In genomic region chr17:26239551-26239950, GRCm38 (mm10) we compare ENCODE assay signal across 1 mouse cellular context.
TF ChIP-seq lines count a peak whose summit lies in the region.

No protein-coding gene starts in this region.

TF ChIP-seq in MEL, 35 proteins besides CTCF, POLR2A, EP300 and RAD21:
- TF ChIP-seq NELFE (IDR thresholded peaks at IDR 0.05; ENCODE audit: low read depth, low read length) (no peak), CHD1 (IDR thresholded peaks at IDR 0.05; ENCODE audit: low read depth, low read length) (0 out of 2 replicates have a peak, but pooled peaks have one; percentile 22), ZC3H11A (IDR thresholded peaks at IDR 0.05; ENCODE audit: low read depth, low read length) (no peak), HCFC1 (IDR thresholded peaks at IDR 0.05; ENCODE audit: low read depth, low read length) (0 out of 2 replicates have a peak, but pooled peaks have one; percentile 4), MAX (IDR thresholded peaks at IDR 0.05; ENCODE audit: low read length) (0 out of 2 replicates have a peak, but pooled peaks have one; percentile 34), SIN3A (IDR thresholded peaks at IDR 0.05; ENCODE audit: low read length) (no peak), NRF1 (IDR thresholded peaks at IDR 0.05; ENCODE audit: insufficient read depth, low read depth, low read length, poor library complexity, severe bottlenecking) (no peak)
TF ChIP-seq in MEL: peak in this region for 3.
